Mouse (Mus musculus): ENCODE data around the gene Parvb. TPM values are rescaled to one million over a fixed set of nuclear protein-coding genes. Genes with fewer than 3 reads are reported as not detected.

The Parvb gene
- total and polyA plus RNA-seq, 2 experiments from 2014 or later, result 6.2 to 9.5 TPM

GRCm38 (mm10) chr15:84252645-84253044 lies 20.8 kb downstream of the Parvb start:
- peaks cover 20% of the 10 kb centered on the region for H3K4me1 ChIP-seq (ENCODE audit: insufficient read depth, low read length)
- no peak overlapping the region for H3K27ac ChIP-seq
- no peaks in the 10 kb centered on the region for H3K27me3 ChIP-seq (ENCODE audit: insufficient read depth, low read length)
- no peaks in the 10 kb centered on the region for H3K36me3 ChIP-seq (ENCODE audit: insufficient read depth, low read length)
- no peak for ATAC-seq
- H3K4me2 ChIP-seq (ENCODE audit: low read depth, low read length), result no peak overlapping the region
- H3K9ac ChIP-seq (replicated peaks; ENCODE audit: low read length), result no peak overlapping the region
- no peaks in the 10 kb centered on the region for H3K9me3 ChIP-seq (ENCODE audit: low read length)
- no peak for TF ChIP-seq CTCF (IDR thresholded peaks at IDR 0.05; ENCODE audit: low read depth)
- H3K4me3 ChIP-seq (ENCODE audit: low read length), result no peak overlapping the region
- DNase-seq (ENCODE audit: low spot score), result no peak
- WGBS, result 89% methylated on average over 7 of the region's 7 CpGs

GRCm38 (mm10) chr15:84253757-84254156 lies 21.9 kb downstream of the Parvb start:
- no peak for TF ChIP-seq CTCF (IDR thresholded peaks at IDR 0.05; ENCODE audit: low read depth)
- Histone ChIP-seq H3K4me3 (ENCODE audit: low read length) (no peak overlapping the region), H3K4me1 (ENCODE audit: insufficient read depth, low read length) (peaks cover 20% of the 10 kb centered on the region), H3K27me3 (ENCODE audit: insufficient read depth, low read length) (no peaks in the 10 kb centered on the region), H3K27ac (no peak overlapping the region), H3K9me3 (ENCODE audit: low read length) (no peaks in the 10 kb centered on the region), H3K9ac (replicated peaks; ENCODE audit: low read length) (no peak overlapping the region), H3K4me2 (ENCODE audit: low read depth, low read length) (no peak overlapping the region), H3K36me3 (ENCODE audit: insufficient read depth, low read length) (no peaks in the 10 kb centered on the region)
- DNase-seq (ENCODE audit: low spot score) (no peak), ATAC-seq (no peak)
- 44% methylated on average over 11 of the region's 11 CpGs for WGBS

GRCm38 (mm10) chr15:84254387-84254786 lies 22.5 kb downstream of the Parvb start:
- no peak for TF ChIP-seq CTCF (IDR thresholded peaks at IDR 0.05; ENCODE audit: low read depth)
- H3K27ac ChIP-seq, result no peak overlapping the region
- no peaks in the 10 kb centered on the region for H3K36me3 ChIP-seq (ENCODE audit: insufficient read depth, low read length)
- no peak overlapping the region for H3K4me3 ChIP-seq (ENCODE audit: low read length)
- H3K4me2 ChIP-seq (ENCODE audit: low read depth, low read length), result no peak overlapping the region
- H3K4me1 ChIP-seq (ENCODE audit: insufficient read depth, low read length), result peaks cover 20% of the 10 kb centered on the region
- ATAC-seq, result no peak
- H3K27me3 ChIP-seq (ENCODE audit: insufficient read depth, low read length), result no peaks in the 10 kb centered on the region
- DNase-seq (ENCODE audit: low spot score), result no peak
- no peaks in the 10 kb centered on the region for H3K9me3 ChIP-seq (ENCODE audit: low read length)
- no peak overlapping the region for H3K9ac ChIP-seq (replicated peaks; ENCODE audit: low read length)
- 52% methylated on average over 8 of the region's 8 CpGs for WGBS

- no peak for ATAC-seq
- Histone ChIP-seq H3K4me3 (ENCODE audit: low read length) (no peak overlapping the region), H3K4me1 (ENCODE audit: insufficient read depth, low read length) (peaks cover 14% of the 10 kb centered on the region), H3K9ac (replicated peaks; ENCODE audit: low read length) (no peak overlapping the region), H3K27me3 (ENCODE audit: insufficient read depth, low read length) (no peaks in the 10 kb centered on the region), H3K9me3 (ENCODE audit: low read length) (no peaks in the 10 kb centered on the region), H3K36me3 (ENCODE audit: insufficient read depth, low read length) (no peaks in the 10 kb centered on the region), H3K27ac (no peak overlapping the region), H3K4me2 (ENCODE audit: low read depth, low read length) (no peak overlapping the region)
- DNase-seq (ENCODE audit: low spot score), result peak; percentile 31
- 52% methylated on average over 12 of the region's 12 CpGs for WGBS
- TF ChIP-seq CTCF (IDR thresholded peaks at IDR 0.05; ENCODE audit: low read depth), result no peak
Observed at GRCm38 (mm10) chr15:84256254-84256850, 24.5 kb downstream of the Parvb start.

GRCm38 (mm10) chr15:84256864-84257263 lies 25.0 kb downstream of the Parvb start:
- no peak overlapping the region for H3K4me2 ChIP-seq (ENCODE audit: low read depth, low read length)
- no peak overlapping the region for H3K9ac ChIP-seq (replicated peaks; ENCODE audit: low read length)
- H3K9me3 ChIP-seq (ENCODE audit: low read length), result no peaks in the 10 kb centered on the region
- H3K4me3 ChIP-seq (ENCODE audit: low read length), result no peak overlapping the region
- no peaks in the 10 kb centered on the region for H3K27me3 ChIP-seq (ENCODE audit: insufficient read depth, low read length)
- no peak overlapping the region for H3K27ac ChIP-seq
- TF ChIP-seq CTCF (IDR thresholded peaks at IDR 0.05; ENCODE audit: low read depth), result no peak
- H3K4me1 ChIP-seq (ENCODE audit: insufficient read depth, low read length), result peaks cover 11% of the 10 kb centered on the region
- ATAC-seq, result no peak
- H3K36me3 ChIP-seq (ENCODE audit: insufficient read depth, low read length), result no peaks in the 10 kb centered on the region
- DNase-seq (ENCODE audit: low spot score), result no peak
- 85% methylated on average over 5 of the region's 5 CpGs for WGBS

- Histone ChIP-seq H3K36me3 (ENCODE audit: insufficient read depth, low read length) (no peaks in the 10 kb centered on the region), H3K4me1 (ENCODE audit: insufficient read depth, low read length) (peaks cover 11% of the 10 kb centered on the region), H3K4me2 (ENCODE audit: low read depth, low read length) (no peak overlapping the region), H3K27me3 (ENCODE audit: insufficient read depth, low read length) (no peaks in the 10 kb centered on the region), H3K27ac (no peak overlapping the region), H3K4me3 (ENCODE audit: low read length) (no peak overlapping the region), H3K9me3 (ENCODE audit: low read length) (no peaks in the 10 kb centered on the region), H3K9ac (replicated peaks; ENCODE audit: low read length) (no peak overlapping the region)
- TF ChIP-seq CTCF (IDR thresholded peaks at IDR 0.05; ENCODE audit: low read depth), result no peak
- no peak for DNase-seq (ENCODE audit: low spot score)
- WGBS, result 59% methylated on average over 9 of the region's 9 CpGs
- ATAC-seq, result no peak
Observed at GRCm38 (mm10) chr15:84258602-84259355, 26.9 kb downstream of the Parvb start.

All from hindbrain, postnatal 0 days (tissue).